Mouse (Mus musculus) CH12.LX (cell line): ENCODE results near the gene Atp5l.

Experiments used
- BHLHE40 ChIP-seq: IDR thresholded peaks from 2 replicates; pipeline ENCODE4 v1.6.1; 2011; ENCODE audit warnings: mild to moderate bottlenecking, low read depth, low read length, improper control_type of control experiment
- CTCF ChIP-seq, 2 experiments: IDR thresholded peaks in 1 of 2; conservative IDR thresholded peaks in 1 of 2; 2 replicates each; pipeline ENCODE4 v1.5.1; 2011 to 2012; ENCODE audit warnings: low read depth in 2 of 2, low read length in 2 of 2, improper control_type of control experiment in 1 of 2, inconsistent platforms in 1 of 2, mild to moderate bottlenecking in 1 of 2, moderate library complexity in 1 of 2
- MAFK ChIP-seq: IDR thresholded peaks from 2 replicates; pipeline ENCODE4 v1.6.1; 2011; ENCODE audit warnings: low read length, improper control_type of control experiment; ENCODE audit not compliant: insufficient replicate concordance
- POLR2A ChIP-seq: IDR thresholded peaks from 2 replicates; pipeline ENCODE4 v1.6.1; 2011; ENCODE audit warnings: low read depth, mild to moderate bottlenecking, improper control_type of control experiment, low read length
- SMC3 ChIP-seq: IDR thresholded peaks from 2 replicates; pipeline ENCODE4 v1.6.1; 2011; ENCODE audit warnings: low read depth, low read length, improper control_type of control experiment

GRCm38 (mm10) chr9:44880309-44881081 is 40.0 kb downstream of the Atp5l start:
- TF ChIP-seq MAFK (no peak), CTCF (conservative IDR thresholded peaks at IDR 0.05 in 1 of 2, IDR thresholded peaks at IDR 0.05 in 1 of 2; ENCODE audit: low read depth in 2 of 2, low read length in 2 of 2) (no peak), POLR2A (no peak), BHLHE40 (no peak), SMC3 (no peak)
